Mouse (Mus musculus) heart, postnatal 36 days (tissue): ENCODE measurements around the gene Nars2. TPM values are rescaled to one million over a fixed set of nuclear protein-coding genes. Genes with fewer than 3 reads are reported as not detected.
A peak's percentile ranks its signal among the peaks of the same experiment; 100 is the strongest.
"Not testable (repeated sequence)": the region's sequence is repeated elsewhere in the genome, so short reads cannot be mapped to it uniquely, and the experiment has no call there.

Experiments
- DNase-seq, 2 experiments: peaks; one replicate each; pipeline ENCODE4 v3.0.0; 2021 to 2022
- intact Hi-C: fragments of 180-260 bp; cut with DNase I; formaldehyde crosslinking; loops from one replicate; pipeline ENCODE4 v1.15.1; 2025
- total RNA-seq, 2 experiments: library from RNA; stranded (reverse); gene quantifications; 2 replicates each; pipeline ENCODE4 v1.2.3; 2021

The Nars2 gene
- total RNA-seq, result 10 to 100 TPM; 16.4 to 18.7 TPM

DNA sequence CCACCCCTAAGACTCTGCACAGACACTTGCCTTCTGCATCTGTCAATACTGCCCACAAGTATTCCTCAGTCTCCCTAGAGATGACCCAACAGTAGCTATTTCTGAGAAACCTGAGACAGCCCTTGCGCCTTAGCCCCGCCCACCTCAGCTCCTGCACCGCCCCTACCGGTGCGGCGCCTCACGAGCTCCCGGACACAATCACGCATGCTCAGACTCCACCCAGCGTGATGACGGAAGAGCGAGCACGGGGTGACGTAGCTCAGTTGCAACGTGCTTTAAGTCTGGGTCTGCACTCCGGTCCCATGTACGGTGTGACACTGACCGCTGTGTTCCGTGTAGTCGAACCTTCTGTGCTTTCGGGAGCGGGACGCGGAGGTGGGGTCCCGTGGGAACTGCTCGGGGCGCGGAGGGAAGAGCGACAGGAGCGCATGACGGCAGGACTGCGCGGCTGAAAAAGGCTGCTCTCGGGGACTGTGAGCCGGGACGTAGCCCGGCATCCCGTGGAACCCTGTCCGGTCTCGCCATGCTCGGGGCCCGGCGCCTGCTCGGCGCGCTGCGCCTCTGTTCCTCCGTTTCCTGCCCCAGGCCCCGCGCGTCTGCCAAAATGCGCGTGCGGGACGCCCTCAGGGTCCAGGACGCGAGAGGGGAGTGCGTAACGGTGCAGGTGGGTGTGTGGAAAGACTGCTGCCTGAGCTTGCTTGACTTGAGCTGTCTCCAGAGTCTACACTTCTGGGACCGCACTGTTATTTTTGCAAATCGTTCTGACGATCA lies at the start of gene Nars2:
Nars2 (plus strand) TSS at position 225 of the 771 bp plus-strand sequence.
- intact Hi-C loops, result no loop called here
- peak; percentile 87 to 89 for DNase-seq

- DNase-seq, result no peak
- intact Hi-C loops, result no loop called here
Observed at GRCm38 (mm10) chr7:96902183-96902582, 49.1 kb upstream of the Nars2 start.

- no peak for DNase-seq
- intact Hi-C loops, result no loop called here
Observed at GRCm38 (mm10) chr7:96903088-96903985, 48.0 kb upstream of the Nars2 start.

DNA sequence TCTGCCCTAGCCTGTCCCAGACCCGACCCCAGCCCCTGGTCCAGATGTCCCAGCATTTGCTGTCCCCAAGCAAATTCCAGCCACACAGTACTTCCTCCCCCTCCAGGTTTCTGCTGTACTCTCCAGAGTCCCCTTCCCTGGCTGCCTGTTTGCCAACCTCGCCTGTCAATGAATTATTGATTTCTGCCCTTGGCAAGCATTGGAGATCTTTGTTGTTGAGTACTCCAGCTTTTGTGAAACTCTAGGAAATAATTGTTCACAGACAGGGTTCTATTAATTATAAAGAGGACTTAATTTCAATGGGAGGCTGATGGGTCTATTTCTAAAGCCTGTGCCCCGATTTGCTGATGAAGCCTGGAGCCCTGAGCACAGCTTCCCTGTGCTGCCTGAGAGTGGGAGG lies 46.9 kb upstream of the Nars2 start:
- intact Hi-C loops, result no loop called here
- DNase-seq, result no peak

DNA sequence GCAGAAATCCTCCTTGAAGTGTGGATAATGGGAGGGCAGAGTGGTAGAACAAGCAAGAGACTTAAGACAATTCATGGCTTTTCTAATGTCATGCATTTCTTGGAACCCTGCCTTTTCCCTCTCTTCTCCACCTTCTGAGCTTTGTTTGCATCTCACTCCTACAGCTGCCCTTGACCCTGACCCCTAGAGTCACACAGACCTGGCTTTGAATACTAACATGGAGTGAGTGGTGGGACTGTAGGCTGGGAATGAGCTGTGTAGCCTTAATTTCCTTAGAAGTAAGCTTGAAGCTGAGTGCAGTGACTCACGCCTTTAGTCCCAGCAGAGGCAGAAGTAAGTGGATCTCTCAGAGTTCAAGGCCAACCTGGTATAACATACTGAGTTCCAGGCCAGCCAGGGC lies 46.4 kb upstream of the Nars2 start:
- intact Hi-C loops, result no loop called here
- DNase-seq, result no peak

- no peak for DNase-seq
- intact Hi-C loops, result no loop called here
Observed at GRCm38 (mm10) chr7:96905422-96905821, 45.9 kb upstream of the Nars2 start.

DNA sequence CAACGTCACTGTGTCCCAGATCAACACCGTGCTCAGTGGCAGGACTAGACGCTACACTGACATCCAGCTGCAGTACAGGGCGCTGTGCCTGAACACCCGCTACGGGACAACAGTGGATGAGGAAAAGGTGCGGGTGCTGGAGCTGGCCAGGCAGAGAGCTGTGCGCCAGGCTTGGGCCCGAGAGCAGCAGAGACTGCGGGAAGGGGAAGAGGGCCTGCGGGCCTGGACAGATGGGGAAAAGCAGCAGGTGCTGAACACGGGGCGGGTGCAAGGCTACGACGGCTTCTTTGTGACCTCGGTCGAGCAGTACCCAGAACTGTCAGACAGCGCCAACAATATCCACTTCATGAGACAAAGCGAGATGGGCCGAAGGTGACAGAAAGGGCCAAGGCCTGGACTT lies 45.1 kb upstream of the Nars2 start:
- intact Hi-C loops, result no loop called here
- no peak for DNase-seq

- no peak for DNase-seq
- intact Hi-C loops, result no loop called here
Observed at GRCm38 (mm10) chr7:96907971-96908680, 43.2 kb upstream of the Nars2 start.

DNA sequence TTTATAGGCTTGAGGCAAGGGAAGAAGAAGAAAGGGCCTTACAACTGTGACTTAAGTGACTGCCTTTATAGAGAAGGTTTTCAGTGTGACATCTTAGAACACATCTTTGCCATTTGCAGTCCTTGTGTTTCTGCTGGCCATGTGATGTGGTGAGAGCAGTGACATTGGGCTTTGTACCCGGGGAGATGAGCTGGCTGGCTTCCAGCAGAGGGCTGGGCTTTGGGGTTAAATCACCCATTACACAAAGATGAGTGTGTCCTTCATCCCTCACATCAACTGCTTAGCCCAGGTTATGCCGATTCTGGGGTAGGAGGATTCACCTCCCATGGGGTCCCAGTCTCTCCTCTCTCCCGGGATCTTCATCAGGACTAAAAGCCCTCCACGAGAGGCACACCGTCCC lies 41.4 kb upstream of the Nars2 start:
- intact Hi-C loops, result loop anchor here (10.0 kb wide), 1 partner anchor 1045 kb away; no protein-coding TSS in a partner anchor
- DNase-seq, result no peak

GRCm38 (mm10) chr7:96910310-96910960 lies 40.9 kb upstream of the Nars2 start:
- intact Hi-C loops, result loop anchor here (10.0 kb wide), 1 partner anchor 1046 kb away; no protein-coding TSS in a partner anchor
- DNase-seq, result no peak

GRCm38 (mm10) chr7:96914031-96914430 lies 37.3 kb upstream of the Nars2 start:
- intact Hi-C loops, result loop anchor here (1.0 to 10.0 kb wide), 2 partner anchors 135 to 1049 kb away; no protein-coding TSS in a partner anchor
- DNase-seq, result peak; percentile 78 to 81

GRCm38 (mm10) chr7:96915452-96916105 lies 35.7 kb upstream of the Nars2 start:
- peak; percentile 37 to 48 for DNase-seq
- intact Hi-C loops, result loop anchor here (1.0 to 10.0 kb wide), 4 partner anchors 396 to 1428 kb away; no protein-coding TSS in a partner anchor

- DNase-seq, result no peak
- intact Hi-C loops, result no loop called here
Observed at GRCm38 (mm10) chr7:96920447-96921095, 30.7 kb upstream of the Nars2 start.

DNA sequence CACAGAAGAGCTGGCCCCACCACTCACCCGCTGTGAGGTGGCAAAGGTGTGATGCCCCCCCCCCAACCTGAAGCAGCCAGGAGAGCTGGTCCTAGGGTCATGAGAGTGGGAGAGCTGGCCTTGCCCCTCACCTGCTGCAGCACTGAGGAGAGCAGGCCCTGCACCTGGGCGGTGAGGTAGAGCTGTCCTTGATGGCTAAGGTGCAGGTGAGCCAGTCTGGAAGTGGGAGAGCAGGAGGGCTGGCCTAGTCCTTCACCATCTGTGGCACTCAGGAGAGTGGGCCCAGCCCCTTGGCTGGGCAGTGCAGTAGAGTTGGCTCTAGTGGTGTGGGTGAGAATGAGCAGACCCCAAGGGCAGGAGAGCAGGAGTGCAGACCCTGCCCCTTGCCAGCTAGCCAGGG lies 28.4 kb upstream of the Nars2 start:
- DNase-seq, result no peak
- intact Hi-C loops, result no loop called here

DNA sequence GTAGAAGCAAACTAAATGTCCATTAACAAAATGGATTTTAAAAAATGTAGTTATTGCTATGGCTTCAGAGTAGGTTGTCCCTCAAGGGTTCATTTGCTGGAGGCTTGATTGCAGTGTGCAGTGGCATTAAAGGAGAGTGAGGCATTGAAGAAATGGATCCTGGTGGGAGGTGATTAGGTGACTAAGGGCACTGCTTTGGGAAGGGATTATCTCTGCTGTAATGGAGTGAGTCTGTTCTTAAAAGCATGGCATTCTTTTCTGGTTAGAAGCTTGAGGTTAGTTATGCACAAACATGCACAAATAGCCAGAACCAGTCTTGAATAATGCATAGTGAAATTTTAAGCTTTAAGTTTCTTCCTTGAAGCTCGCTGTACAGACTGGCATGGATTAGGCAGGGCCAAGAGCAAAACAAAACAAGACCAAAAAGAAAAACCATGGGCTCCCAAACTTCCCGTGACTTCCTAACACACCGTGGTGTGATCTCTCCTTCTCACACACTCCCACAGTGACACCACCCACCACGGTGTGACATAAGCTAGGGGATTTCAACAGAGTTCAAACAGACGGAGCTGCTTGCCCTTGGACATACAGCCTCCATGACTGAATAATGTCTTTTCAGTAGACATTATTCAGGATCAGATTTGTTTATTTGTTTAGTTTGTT lies 7.5 kb upstream of the Nars2 start:
- no peak for DNase-seq
- intact Hi-C loops, result no loop called here

GRCm38 (mm10) chr7:96946501-96946900 lies 4.8 kb upstream of the Nars2 start:
- intact Hi-C loops, DNase-seq: not testable (repeated sequence)

- intact Hi-C loops, result no loop called here
- DNase-seq, result no peak
Observed at GRCm38 (mm10) chr7:96952094-96952493, 789 bp downstream of the Nars2 start.

DNA sequence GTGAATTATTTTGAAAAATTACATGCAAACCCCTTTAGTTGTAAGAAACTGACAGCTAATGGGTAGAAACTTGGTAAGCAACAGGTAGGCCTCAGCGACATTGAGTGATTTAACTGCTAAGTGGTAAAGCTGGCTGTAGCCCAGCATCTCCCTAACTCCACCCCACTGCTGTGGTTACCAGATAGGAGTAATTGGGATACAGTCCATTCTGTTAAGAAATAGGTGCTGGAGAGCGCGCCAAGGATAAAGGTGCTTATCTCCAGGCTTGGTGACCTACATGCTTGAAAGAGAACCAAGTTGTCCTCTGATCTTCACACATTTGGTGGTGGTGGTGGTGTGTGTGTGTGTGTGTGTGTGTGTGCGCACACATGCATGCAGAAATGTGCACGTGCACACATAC lies 7.9 kb downstream of the Nars2 start:
- intact Hi-C loops, result no loop called here
- no peak for DNase-seq

GRCm38 (mm10) chr7:96967188-96967587 lies 15.9 kb downstream of the Nars2 start:
- intact Hi-C loops, result loop anchor here (5.0 kb wide), 2 partner anchors 390 to 405 kb away; partner anchors contain the start of gene Alg8
- no peak for DNase-seq
